Mouse (Mus musculus): Measurements from ENCODE around the gene Adgre5.

Adgre5 gene

DNA sequence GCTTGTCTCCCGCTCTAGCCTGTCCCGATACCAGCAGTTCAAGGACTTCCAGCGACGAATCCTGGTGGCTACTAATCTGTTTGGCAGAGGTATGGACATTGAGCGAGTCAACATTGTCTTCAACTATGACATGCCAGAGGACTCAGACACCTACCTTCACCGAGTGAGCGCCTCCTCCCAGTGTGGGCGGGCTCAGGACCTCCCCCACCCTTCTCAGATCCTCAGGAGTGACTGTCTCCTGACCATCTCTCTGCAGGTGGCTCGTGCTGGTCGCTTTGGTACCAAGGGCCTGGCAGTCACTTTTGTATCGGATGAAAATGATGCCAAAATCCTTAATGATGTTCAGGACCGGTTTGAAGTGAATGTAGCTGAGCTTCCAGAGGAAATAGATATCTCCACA is 18.5 kb downstream of the Adgre5 start:
- DNase-seq (ENCODE audit: low spot score): no peak

DNA sequence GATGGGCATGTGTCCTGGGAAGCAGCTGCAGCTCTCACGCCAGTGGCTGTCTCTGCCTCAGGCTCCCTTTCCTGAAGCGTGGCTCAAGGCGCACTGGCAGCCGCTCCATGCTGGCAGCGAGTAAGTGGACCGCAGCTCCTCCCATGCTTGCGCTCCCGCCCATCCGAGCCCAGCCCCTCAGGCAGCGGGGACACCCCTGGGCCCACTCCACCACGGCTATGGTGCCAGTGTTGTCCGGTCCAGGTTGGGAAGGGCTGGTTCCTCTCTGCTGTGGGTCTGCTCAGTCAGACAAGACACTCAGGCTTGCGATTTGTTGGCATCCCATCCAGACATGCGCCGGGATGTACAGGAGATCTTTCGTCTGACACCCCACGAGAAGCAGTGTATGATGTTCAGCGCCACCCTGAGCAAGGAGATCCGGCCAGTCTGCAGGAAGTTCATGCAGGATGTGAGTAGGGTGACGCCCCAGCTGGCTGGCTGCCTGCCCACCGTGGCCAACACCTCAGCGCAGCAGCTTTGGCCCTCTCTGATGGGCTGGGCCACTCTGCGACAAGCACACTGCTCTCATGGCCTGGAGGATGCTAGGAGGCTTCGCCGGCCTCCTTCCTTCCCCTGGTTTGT is 19.6 kb downstream of the Adgre5 start:
- no peak for DNase-seq (ENCODE audit: low spot score)

DNA sequence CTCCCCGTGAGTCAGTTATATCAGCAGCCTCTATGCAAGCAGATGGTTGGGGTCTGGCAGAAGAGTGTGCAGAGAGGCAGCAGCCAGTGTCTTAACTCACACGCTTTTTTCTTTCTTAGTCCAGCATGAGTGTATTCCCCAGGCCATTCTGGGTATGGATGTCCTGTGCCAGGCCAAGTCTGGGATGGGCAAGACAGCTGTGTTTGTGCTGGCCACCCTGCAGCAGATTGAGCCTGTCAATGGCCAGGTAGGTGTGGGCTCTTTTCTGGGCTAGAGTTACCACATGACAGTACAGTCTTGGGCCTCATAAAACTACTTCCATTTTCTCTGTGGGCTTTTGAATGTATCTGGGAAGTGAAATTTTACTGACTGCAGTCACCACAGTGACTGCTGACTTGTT is 21.4 kb downstream of the Adgre5 start:
- no peak for DNase-seq (ENCODE audit: low spot score)

DNA sequence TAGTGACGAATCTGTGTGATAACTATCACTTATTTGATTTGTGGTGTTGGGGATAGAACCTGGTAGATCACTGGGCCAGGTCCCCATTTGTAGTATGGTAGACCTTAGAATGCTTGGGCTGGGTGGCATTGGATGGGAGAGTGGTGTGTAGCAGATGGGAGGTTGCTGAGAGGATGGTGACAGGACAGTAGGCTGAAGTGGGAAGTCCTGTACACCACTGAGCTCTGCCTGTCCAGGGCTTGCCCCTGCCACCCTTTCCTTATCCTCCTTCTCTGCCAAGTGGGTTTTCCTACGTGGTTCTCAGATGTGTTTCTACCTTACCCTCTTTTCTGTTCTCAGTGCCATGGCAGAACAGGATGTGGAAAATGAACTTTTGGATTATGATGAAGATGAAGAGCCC is 22.1 kb downstream of the Adgre5 start:
- no peak for DNase-seq (ENCODE audit: low spot score)

DNA sequence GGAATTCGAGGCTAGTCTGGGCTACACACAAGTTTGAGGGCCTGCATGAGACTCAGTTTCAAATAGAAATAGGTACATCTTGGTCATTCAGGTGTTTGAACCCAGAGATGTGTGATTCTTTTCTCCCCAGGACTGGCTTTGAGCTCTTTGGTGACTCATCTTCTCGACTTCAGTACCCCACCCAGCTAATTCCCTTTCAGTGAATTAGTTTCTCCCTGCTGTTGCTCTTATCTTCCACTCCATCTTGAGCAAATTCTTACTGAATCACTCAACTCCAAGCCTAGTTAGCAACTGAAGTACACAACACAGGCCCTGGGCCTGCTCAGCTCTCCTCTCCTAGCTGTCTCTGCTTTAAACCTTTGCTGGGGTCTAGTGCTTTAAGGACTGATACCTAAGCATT is 24.6 kb downstream of the Adgre5 start:
- no peak for DNase-seq (ENCODE audit: low spot score)

DNA sequence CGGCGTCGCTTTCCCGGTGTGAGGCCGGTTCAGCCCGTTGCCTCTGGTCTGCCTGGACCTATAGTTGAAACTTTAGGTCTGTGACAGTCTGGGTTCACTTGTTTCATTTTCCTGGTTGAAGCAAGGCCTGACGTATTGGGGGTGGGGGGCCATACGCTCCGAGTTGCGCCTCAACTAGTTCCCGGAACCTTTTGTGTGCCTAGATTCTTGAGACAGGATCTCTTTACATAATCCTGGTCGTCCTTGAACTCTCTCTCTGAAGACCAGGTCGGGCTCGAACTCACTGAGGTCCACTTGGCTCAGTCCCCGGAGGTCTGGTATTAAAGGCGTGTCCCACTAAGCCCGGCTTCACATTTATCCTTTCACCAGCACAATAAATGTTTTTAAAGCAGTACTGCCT is 25.4 kb downstream of the Adgre5 start:
- DNase-seq (ENCODE audit: low spot score): no peak

DNA sequence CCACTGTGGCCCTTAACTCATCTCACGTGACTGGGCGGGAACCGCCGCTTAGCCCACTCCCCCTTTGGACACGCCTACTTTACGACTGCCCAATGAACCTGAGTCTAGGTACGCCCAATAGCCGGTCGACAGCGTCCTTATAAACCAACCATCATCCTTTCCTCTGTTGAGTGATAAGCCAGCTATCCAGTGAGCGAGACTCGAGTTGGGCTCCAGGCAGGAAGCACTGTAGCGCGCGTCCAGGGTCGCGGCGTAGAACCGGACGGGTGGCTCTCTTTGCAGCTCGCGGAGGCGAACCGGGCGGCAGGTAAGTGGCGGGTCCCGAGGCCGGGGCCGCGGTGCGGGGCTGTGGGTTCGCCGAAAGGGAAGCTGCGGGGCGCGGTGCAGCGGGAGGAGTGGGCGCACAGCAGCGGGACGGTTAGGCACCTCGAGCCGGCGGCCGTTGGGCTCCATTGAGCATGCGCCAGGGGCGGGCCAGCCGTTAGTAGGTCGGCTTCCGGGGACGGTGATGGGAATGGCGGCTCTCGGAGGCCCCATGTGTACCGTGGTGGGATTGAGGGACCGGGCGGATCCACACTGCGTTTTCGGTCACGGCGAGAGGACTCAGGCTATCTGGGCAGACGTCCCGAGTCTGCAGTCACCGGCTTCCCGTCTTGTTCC is 26.0 kb downstream of the Adgre5 start, which contains the start of gene Ddx39:
TSS of gene Ddx39 (plus strand) at position 147 of the 660 bp plus-strand sequence.
- DNase-seq (ENCODE audit: low spot score): peak; percentile 95

DNA sequence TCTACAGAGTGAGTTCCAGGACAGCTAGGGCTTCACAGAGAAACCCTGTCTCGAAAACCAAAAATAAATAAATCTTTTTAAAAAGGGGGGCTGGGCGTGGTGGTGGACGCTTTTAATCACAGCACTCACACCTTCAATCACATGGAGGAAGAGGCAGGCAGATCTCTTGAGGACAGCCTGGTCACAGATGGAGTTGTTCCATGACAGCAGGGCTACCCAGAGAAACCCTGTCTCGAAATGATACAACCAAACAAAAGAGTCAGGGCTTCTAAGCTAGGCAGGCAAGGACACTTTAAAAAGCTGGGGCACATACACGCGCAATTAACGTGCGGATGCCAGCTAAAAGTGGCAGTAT is 26.5 kb downstream of the Adgre5 start:
- no peak for DNase-seq (ENCODE audit: low spot score)

DNA sequence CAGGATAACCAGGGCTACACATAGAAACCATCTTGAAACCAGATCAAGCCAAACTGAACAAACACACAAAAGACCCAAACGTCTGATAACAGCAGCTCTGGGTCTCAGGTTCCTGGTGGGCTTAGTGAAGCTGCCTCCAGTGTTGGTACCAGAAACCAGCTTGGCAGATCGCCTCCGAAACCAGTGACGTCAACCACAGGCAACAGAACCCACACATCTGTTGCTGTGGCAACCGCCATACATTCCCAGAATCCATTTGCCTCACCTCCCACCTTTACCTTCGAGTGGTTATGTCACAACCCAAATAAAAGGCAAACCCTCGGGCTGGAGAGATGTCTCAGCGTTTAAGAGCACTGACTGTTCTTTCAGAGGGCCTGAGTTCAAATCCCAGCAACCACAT is 33.6 kb downstream of the Adgre5 start:
- DNase-seq (ENCODE audit: low spot score): no peak

DNA sequence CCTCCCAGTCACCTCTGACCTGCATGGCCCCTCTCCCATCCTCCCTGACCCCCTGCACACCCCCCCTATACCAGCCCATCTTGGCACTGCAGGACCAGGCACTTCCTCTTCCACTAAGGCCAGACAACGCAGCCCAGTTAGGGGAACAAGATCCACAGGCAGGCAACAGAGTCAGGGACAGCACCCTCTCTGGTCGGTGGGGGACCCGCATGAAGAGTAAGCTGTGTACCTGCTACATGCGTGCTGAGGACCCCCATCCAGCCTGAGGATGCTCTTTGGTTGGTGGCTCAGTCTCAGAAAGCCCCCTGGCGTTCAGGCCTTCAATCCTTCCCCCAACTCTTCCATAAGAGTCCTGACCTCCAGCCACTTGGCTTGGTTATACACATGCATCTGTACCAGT is 34.7 kb downstream of the Adgre5 start:
- no peak for DNase-seq (ENCODE audit: low spot score)

DNA sequence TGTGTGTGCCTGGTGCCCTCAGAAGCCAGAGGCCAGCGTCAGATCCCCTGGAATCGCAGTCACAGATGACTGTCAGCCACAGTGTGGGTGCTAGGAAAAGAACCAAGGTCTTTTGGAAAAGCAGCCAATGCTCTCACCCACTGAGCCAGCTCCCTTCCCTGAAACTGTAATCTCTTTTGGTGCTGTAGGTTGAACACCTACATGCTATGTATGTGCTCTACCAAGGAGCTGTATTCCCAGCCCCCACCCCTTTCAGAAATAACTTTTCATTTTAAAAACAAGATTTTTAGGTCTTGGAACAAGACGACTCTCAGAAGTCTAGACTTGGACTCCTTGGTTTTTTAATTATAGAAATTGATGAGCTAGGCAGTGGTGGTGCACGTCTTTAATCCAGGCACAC is 37.7 kb downstream of the Adgre5 start:
- no peak for DNase-seq (ENCODE audit: low spot score)

DNA sequence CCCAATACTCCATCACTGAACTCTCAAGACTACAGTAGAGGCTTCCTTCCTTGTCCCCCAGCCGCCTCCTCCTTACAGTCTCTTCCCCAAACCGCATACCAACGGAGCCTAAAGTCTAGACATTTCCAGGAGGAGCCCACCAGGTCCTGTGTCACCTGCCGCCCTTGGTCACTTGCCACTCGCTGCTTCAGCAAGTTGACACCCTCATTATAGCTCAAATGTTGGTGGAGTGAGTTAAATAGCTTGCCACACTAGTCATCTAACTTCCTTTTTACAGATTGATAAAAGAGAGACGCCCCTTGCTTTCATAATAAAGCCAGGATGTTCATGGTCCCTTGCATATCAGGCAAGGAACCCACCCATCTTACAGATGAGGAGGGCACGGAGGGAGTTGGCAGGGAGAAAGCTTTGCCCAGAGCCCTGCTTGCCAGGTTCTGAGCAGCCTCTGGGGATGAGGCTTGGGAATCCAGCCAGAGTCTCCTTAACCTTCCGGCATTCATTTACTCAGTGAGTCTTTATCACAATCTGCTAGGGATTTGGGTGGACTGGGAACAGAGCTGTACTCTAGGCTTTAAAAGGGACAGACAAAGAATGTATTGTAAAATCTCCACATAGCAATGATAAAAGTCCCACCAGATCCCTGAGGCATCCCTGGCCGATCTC is 40.6 kb downstream of the Adgre5 start:
- no peak for DNase-seq (ENCODE audit: low spot score)

DNA sequence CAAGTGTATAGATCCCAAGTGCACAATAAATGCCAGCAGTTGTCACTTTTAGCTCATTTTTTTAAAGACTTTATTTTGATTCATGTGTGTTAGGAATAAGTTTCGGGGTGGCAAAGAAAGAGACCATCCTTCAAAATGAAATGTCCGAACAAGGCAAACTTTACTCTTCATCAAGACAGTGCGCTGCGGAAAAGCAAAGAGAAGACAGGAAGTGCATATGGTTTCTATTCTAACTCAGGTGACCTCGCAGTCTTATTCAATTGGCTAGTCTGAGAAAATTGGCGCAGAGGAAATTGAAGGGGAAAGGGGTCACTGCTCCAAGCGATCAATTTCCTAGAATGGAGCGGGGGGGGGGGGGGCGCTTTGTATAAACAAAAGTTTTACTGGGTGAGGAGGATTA is 41.6 kb downstream of the Adgre5 start:
- DNase-seq (ENCODE audit: low spot score): no peak

DNA sequence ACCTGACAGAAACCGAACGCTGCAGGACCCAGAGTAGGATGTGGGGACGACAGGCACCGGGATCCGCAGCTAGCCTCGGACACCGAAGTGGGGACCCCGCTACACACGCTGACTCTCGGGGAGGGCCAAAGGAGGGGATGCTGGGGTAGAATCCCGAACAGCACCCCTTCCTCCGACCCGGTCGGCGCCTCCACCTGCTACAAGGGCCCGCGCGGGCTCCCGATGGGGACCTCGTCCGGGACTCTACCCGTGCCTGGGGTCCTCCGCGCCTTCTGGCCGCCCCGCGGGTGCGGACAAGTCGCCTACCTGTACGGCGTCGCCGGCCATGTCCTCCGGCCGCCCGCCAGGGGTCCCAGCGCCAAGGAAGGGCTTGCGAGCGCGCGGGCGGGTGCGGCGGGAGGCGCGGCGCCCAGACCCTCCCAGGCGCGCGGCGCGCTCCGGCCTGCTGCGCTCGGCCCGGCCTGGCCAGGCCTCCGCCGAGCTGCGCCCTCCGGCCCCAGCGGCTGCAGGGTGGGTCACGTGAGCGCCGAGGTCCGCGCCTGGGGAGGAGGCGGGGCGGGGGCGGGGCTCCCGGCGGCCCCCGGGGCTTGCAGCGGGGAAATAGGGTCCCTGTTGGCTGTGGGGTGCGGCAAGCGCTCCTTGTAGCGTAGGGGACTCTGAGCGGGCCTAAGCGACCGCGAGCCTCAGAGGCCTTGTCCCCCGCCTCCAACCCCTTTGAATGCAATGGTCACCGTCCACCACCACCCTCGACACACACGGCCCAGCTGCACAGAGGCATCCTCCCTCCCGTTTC is 42.3 kb downstream of the Adgre5 start, which contains the start of gene Pkn1:
TSS of gene Pkn1 (minus strand) at position 519 of the 793 bp plus-strand sequence.
- peak; percentile 81 for DNase-seq (ENCODE audit: low spot score)

DNA sequence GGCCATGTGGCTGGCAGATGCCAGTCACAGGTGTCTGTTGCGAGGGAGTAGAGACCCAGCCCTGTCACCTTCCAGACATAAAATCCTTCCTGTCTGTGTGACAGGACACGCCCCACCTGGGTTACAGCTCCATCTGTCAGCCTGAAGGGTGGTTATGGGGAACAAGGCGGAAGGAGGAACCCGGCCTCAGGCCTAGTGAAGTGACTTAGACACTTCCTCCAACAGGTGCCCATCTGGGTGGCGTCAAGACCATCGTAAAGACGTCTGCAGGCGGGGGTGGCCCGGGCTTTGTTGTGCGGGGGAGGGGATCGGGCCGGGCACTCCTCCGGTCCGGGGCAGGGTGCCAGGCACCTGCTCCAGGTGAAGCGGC is 42.9 kb downstream of the Adgre5 start:
- peak; percentile 53 for DNase-seq (ENCODE audit: low spot score)

DNA sequence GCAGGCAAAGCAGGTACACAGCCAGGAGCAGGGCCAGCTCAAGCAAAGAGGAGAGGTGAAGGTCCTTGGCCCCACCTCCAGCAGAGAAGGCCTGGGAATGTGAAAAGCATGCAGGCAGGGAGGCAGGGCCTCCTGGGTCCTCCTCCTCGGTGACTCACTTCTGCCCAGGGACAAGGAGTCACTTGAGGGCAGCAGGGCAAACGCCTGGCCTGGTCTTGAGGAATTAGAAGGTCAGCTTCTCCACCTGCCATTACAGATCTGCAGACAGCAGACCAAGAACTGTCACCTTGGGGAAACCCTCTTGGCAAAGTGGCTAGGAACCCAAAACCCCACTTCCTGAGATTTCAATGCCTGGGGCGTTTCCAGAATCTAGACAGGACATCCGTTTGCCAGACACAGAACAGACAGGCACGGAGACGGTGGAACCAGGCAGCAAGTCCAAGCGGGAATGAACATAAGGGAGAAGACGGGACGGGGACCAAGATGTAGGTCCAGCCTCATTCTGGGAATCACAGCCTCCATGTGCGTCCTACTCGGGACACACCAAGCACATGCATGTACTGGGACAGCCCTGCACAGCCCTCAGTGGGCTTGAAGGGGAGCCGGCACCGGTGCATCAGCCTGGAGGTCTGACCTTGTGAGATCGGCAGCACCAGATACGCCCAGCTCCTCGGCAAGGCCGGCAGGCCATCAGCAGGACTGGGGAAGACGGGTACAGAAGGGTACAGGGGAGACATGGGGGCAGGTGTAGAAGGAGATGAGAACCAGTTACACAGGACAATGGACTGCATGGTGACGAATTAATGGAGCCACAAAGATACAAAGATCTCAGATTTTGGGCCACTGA is 43.5 kb downstream of the Adgre5 start:
- DNase-seq (ENCODE audit: low spot score): peak; percentile 66

DNA sequence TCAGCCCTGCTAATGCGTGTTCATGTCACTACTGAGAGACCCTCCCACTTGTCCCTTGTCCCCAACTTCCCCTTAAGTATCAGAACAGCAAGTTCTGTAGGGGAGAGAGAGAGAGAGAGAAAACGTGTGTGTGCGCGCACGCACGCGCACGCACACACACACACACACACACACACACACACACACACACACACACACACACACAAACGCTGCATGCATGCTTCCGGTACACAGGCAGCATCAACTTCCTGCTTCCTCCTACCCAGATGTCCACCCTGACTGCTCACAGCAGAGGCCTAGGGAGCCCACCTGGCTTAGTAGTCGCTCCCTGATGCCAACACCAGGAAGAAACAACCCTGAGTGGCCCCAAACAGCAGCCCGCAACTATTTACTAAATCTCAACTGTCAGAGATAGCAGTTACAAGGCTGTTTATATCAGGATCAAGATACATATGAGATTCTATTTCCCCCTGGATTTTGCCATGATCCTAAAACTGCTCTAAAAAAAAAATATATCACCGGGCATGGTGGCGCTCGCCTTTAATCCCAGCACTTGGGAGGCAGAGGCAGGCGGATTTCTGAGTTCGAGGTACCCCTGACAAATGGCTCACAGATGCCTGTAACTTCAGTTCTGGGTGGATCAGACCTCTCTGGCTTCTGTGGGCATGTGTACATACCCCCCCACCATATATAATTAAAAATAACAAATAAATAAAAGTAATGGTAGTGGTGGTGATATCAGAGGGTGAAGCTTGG is 45.6 kb downstream of the Adgre5 start:
- DNase-seq (ENCODE audit: low spot score): no peak

DNA sequence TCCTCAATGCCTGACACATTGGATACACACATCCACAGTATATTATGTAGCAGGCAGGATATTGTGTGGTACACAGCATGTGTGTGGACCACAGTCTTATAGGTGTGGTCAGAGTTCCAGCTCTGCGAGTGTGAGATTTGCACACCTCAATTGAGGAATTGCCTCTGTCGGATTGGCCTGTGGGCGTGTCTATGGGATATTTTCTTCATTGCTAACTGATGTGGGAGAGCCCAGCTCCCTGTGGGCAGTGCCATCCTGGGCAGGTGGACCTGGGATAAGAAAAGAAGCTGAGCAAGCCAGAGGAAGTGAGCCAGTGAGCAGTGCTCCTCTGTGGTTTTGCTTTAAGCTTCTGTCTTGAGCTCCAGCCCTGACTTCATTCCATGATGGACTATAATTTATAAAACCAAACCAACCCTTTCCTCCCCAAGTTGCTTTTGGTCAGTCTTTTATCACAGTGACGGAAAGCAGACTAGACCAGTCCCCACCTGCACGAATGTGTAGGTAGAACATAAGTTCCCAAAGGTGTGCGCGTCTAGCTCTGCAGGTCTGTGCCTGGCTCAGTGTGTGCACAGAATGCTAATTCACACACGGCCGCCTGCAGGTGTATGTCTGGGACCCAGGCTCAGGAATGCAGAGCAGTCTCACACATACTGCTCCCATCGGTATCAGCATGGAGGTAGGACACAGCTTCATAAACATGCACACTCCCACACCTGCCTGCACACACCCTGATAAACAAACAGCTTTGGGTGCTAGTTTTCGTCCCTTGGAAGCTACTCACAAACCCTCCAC is 46.6 kb downstream of the Adgre5 start:
- no peak for DNase-seq (ENCODE audit: low spot score)

DNA sequence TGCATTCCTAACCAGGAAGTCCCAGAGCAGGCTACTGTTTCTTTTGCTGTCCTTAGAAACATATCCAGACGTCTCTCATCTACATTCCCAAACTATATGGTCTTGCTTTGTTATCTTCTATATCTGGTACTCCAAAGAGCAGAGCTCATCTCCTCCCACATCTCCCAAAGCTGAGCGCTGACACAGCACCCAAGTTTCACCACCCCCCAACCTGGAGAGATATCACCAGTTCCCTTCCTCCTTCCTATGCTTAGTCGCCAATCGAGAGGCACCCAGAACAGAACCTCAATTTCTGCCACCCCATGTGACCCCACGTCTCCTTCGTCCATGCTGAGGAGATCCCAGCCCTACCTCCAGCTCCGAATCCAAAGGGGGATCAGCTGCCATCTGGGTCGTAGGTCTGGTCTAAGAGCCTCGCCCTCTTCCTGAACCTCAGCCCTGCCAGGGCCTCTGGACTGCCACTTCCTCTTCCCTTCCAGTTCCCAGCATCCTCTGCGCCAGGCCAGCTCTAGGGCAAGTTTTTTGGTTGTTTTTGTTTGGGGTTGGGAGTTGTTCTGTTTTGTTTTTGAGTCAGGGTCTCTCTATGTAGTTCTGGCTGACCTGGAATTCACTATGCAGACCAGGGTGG is 47.4 kb downstream of the Adgre5 start:
- no peak for DNase-seq (ENCODE audit: low spot score)

DNA sequence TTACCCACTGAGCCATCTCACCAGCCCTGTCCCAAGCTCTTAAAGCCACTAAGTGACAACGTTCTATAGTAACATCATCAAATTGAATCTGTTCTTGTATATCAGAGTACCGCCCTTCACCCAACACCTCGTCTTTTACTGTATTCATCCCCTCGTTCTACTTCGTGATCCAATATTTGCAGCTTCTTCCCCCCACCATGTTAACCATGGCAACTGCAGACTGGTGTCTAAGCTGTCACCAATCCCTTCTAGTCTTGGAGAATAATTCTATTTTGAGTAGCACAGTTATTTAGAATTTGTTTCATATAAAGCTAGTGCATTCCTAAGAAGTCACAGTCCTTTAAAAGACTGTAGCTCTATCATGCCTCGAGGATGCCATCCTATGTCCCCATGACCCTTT is 51.9 kb downstream of the Adgre5 start:
- DNase-seq (ENCODE audit: low spot score): no peak

Data from urinary bladder, postnatal 14 days (tissue).